Mouse (Mus musculus): ENCODE measurements around the gene Ppp2r3d. TPM values are rescaled to one million over a fixed set of nuclear protein-coding genes. Genes with fewer than 3 reads are reported as not detected.
A peak's percentile ranks its signal among the peaks of the same experiment; 100 is the strongest.
"Not testable (repeated sequence)": the region's sequence is repeated elsewhere in the genome, so short reads cannot be mapped to it uniquely, and the experiment has no call there.

The Ppp2r3d gene
- polyA plus RNA-seq (2017; shearing (Covaris generic)) = 10 to 100 TPM in 1 of 2 experiments, 1 to 10 TPM in 1; 9.7 to 12.9 TPM

DNA sequence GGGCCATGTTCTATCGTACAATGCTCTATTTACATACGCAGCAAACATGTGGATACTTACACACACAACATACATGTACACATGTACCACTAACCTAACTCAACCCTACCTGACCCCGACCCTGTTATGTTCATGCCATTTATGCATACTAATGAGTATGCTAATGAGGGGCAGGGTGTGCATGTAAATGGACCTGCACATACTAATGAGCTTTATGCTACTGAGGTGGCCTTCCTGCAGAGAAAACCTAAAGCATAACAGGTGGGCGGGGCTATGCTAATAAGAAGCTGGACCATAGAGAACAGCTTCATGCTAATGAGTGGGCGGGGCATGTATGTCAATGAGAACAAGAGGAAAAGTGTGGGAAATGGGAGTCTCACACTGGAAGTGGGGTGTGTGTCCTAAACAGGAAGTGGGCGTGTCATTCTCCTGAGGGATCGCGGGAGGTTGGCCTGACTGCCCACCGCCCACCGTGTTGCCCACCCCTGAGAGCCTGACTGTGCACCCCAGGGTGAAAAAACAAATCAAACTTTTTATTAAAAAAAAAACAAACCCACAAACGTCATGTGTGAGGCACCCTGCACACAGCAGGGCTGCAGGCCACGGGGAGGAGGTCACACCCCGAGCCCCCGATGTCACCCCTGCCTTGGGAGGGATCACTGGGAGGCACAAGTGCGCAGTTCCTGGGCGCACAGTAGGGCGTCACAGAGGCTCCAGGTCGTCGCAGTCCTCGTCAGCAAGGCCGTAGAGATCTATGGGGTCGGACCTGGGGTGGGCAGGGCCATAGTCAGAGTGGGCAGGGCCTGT, at the start of gene Ppp2r3d:
Ppp2r3d (minus strand) TSS at position 803 of the 807 bp plus-strand sequence.
- no peak for ATAC-seq

DNA sequence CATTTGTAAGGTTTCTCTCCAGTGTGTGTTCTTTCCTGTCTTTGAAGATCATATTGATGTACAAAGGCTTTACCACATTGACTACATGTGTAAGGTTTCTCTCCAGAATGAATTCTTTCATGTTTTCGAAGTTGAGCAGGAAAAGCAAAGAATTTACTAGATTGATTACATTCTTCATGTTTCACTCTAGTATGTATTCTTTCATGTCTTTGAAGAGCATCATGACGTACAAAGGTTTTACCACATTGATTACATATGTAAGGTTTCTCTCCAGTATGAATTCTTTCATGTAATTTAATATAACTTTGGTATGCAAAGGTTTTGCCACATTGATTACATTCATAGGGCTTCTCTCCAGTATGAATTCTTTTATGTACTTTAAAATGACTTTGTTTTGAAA, 17.0 kb upstream of the Ppp2r3d start, which contains the start of gene Gm21836:
Gm21836 (minus strand) TSS at position 101 of the 400 bp plus-strand sequence.
- ATAC-seq = not testable (repeated sequence)

- ATAC-seq = not testable (repeated sequence)
Observed at GRCm38 (mm10) chr9:124480361-124480980, 3.8 kb upstream of the Ppp2r3d start.

DNA sequence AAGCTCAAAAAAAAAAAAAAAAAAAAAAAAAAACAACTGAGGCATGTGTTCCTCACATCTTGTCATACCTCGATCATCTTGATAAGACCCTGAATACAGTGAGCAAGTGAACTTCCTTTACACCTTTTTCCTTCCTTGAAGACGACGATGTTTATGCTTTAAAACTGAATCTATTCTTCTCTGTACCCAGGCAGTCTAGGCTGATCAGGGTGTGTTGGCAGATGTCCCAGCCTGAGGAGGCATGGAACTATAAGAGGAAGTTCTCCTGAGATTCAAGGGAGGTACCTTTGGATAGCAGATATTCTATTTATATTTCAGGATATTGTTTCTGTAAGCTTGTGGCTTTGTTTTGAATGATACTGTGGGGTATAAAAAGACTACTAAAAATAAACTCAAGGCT, 1.4 kb upstream of the Ppp2r3d start:
- ATAC-seq = no peak

DNA sequence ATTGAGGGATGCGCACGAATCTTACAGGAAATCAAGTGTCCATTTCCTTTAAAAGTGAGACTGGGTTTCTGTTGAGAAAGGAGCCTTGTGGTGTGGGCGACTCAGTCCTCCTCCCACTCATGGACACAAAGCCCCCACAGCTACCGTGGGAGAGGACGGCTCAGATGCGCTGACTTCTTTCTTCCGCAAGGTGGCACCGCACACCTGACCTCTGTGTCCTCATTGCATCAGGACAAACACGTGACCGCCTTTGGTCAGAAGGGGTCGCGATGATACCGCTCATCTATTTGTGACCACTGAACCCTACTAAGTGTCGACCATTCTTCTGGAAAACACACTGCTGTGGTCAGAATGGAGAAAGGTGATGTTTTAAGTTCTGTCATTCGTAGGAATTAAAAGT, 1.0 kb downstream of the Ppp2r3d start:
- ATAC-seq = no peak

DNA sequence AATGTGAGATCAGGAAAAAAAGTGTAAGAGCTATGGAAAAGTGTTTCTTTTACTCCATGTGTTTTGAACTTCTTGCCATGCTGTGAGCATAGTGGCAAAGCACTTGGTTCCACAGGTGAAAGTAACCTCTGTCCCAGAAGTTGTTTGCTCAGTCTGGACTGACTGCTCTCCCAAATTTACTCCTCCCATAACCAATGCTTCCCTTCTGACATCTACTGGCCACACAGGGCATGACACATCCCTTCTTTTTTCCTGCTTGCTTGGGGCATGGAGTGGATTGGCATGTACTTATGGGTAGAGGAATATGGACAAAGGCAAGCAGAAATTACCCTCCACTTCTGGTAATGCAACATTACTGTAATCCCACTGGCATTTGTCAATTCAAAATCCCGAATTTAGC, 20.1 kb downstream of the Ppp2r3d start:
- ATAC-seq = no peak

GRCm38 (mm10) chr9:124442533-124442855, 34.2 kb downstream of the Ppp2r3d start:
- ATAC-seq = no peak

DNA sequence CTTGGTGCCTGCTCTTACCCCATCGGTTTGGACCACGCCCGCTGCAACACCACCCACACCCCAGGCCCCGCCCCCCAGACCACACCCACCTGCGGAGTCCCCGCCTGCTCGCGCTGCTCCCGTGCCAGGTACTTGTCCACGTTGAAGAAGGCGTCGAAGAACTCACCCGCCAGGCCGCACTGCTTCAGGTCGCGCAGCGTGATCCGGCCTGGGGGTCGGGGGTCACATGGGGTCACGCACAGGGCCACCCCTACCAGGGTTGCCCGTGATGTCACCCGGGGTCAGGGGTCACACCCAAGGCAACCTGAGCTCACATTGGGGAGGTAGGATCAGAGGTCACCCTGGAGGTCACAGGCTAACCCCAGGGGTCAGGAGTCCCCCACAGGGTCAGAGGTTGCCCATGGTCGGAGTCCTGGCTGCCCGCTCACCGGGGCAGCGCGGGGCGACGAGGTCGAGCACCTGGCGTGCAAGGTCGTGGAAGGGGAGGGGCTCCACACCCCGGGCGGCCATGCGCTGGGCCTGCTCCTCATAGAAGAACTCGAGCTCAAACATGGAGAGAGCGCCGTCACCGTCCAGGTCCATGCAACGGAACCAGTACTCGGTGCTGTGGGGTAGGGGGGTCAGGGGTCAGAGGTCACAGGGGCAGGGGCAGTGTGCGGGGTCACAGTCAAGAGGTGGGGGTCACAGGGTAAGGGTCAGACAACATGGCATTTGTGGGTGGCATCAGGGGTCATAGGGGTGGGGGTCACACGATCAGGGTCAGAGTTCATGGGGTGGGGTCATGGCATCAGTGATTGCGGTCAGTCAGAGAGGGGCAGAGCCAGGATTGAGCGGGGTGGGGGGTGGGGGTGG, 34.8 kb downstream of the Ppp2r3d start:
- no peak for ATAC-seq

DNA sequence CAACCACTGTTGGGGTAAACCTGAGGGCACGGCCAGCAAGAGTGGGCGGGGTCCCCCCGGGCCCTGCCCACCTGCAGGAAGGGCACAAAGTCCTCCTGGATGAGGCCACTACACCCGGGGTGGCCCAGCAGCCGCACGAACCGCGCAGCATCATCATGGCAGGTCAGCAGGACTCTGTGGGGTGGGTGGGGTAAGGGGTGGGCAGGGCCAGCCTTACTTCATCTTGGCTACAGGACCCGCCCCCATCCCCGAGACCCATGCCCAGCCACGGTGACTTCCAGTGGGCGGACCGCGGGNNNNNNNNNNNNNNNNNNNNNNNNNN, 36.0 kb downstream of the Ppp2r3d start:
- no peak for ATAC-seq

DNA sequence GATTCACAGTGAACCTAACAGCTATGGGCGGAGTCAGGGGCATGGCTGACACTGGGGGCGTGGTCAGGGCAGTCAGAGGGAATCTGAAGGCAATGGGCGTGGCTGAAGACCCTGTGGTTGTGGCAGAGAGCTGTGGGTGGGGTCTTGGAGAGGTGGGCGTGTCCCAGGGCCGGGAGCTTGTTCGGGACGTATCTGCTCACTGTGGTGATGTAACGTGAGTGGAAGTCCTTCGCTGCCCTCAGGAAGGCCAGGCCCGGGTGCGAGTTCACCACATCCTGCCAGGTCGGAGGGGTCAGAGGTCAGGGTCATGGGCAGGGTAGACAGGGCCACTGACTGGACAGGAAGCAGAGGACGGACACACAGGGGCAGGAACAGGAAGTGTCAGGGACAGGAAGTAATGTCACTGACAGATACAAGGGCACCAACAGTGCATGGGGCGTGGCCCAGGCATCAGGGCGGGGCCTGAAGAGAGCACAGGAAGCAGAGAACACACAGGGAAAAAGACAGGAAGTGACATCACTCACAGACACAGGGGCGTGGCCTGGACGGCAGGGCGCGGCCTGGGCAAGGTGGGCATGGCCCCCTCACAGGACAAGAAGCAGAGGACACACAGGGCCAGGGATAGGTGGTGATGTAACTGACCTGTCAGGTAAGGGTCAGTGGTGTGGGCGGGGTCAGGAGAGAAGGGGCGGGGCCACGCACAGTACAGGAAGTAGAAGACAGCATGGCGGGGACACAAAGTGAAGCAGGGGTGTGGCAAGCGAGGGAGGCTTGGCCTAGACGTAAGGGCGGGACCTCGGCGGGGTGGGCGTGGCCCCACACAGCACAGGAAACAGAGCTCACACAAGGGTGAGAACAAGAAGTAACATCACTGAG, 36.6 kb downstream of the Ppp2r3d start:
- peak; percentile 74 for ATAC-seq

GRCm38 (mm10) chr9:124439403-124439847, 37.3 kb downstream of the Ppp2r3d start:
- ATAC-seq = peak; percentile 50

DNA sequence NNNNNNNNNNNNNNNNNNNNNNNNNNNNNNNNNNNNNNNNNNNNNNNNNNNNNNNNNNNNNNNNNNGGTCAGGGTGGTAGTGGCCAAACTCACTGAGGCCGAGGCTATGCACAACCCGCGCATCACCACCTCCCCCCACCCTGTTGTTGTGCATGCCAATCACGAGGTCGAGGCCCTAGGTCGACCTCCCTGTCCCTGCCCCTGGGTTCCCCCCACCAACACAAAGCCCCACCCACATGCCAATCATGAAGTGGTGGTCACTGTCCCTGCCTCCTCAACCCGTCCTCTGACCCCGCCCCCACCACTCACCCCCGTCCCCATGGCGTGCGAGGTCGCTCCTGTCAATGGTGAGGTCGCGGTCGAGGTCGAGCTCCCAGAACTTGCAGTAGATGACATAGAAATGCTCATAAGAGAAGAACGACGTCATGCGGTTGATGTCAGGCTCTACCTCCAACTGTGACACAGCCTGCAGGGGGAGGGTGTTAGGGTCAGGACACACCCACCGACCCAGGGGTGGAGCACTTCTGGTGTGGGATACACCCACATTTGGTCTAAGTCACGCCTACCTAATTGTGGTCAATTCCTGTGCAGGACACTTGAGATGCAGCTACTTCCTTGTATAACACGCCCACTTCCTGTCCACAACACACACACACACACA, 37.9 kb downstream of the Ppp2r3d start:
- ATAC-seq = peak; percentile 14

DNA sequence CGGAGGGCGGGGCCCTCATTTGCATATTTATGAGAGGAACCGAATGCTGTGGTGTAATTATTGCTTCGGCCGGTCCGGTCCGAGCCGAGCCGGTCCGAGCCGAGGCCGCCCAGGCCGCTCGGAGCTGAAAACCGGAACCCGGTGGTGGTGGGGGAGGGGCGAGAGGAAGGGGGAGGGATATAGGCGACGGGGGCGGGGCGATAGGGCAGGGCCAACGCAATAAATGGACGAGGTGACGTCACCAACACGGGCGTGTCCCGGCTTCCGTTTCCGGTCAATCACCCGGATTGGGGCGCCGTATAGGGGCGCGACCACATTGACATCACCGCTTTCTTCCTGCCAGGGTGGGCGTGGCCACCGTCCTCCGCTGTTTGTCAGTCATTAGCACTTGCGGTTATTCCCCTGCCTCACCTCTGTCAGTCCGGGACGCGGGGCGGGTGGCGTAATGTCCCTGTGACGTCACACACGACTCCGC, 51.2 kb downstream of the Ppp2r3d start:
- peak; percentile 26 for ATAC-seq

DNA sequence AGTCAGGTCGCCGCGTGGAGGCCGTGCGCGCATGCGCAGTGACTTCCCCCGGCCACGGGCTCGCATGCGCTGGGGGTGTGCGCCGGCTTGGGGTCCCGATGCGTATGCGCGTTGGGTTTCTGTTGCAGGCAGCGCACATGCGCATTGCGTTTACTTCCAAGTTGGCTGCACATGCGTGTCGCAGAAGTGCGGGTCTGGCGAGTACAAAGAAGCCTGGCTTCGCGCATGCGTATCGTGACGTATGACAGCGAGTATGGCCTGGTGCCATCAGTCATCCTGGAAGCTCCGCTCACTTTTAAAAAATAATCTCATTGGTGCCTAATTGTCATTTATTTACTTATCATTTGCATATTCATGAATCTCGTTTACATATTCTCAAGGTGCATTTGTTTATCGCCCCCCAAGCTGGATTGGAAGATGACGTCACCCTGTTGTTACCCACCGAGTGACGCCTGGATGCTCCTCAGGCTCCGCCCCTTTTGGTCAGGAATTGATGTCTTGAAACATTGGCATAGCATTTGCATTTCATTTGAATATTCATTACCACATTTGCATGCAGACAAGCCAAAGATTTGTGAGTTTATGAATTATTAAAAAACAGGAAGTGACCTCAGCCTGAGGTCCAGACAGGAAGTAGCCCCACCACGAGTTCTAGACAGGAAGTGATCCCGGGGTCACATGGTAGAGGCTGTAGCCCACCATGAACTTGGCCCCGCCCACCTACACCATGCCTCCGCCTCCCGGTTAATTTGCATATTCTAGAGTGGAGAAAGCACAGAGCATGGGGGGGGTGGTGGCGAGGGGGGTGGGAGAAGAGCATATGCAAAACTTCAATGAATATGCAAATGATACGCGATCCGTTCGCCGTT, 51.9 kb downstream of the Ppp2r3d start:
- peak; percentile 26 for ATAC-seq

DNA sequence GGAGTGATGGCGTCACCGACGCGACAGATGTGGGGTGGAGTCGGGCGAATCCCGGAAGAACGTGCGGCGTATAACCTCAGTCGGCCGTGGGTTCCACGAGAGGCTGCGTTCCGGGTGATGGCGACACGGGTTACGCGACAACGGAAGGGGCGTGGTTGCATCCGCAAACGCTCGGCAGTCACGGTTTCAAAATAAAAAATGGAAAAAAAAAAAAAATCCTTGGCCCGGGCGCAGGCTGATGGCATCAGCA, 52.5 kb downstream of the Ppp2r3d start:
- no peak for ATAC-seq

- peak; percentile 60 for ATAC-seq
Observed at GRCm38 (mm10) chr9:124423552-124424291, 53.0 kb downstream of the Ppp2r3d start.

DNA sequence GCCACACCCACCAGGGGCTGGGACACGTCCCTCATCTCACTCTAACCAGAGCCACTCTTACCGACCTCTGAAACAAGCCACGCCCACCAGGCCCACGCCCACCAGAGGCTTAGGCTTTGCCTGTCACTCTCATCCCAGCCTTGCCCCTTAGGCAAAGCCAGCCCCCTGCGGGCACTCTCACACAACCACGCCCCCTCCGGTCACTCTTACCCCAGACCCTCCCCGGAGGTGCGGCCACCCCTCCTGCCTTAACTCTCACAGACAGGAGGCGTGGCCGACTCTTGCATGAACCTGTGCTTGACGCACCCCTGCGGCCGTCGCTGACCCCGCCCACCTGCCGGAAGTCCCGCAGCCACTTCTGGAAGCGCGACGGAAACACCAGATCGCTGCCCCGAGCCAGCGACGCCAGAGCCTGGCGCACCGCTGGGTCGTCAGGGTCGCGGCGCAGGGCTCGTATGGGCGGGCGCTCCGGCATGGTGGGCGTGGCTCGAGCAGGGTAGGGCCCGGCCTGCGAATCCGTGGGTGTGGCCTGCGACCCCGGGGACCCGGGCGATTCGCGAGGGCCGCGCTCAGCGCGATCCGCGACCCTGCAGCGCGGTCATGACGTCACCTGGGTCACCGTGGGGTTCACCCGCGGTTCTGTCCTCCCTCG, 53.7 kb downstream of the Ppp2r3d start:
- peak; percentile 35 for ATAC-seq

DNA sequence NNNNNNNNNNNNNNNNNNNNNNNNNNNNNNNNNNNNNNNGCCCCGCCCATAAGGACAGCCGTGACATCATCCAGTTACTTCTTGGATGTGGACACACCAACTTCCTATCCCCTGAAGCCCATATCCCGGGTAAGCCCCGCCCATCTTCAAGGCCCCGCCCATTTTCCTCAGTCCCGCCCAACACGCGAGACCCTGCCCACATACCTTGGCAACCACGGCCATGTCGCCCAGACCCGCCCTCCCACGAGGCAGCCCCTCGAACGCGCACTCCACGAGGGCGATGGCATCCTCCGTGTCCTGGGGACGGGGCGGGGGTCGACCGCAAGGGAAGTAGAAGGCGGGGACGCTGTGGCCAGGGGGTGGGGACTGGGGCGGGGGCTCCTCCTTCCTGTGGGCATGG, 54.3 kb downstream of the Ppp2r3d start:
- no peak for ATAC-seq

- ATAC-seq = peak; percentile 96
Observed at GRCm38 (mm10) chr9:124412921-124413320, 63.8 kb downstream of the Ppp2r3d start.

GRCm38 (mm10) chr9:124411553-124411952, 65.1 kb downstream of the Ppp2r3d start:
- ATAC-seq = no peak
